ENCODE assay signal across 8 mouse cellular contexts in the genomic region with DNA sequence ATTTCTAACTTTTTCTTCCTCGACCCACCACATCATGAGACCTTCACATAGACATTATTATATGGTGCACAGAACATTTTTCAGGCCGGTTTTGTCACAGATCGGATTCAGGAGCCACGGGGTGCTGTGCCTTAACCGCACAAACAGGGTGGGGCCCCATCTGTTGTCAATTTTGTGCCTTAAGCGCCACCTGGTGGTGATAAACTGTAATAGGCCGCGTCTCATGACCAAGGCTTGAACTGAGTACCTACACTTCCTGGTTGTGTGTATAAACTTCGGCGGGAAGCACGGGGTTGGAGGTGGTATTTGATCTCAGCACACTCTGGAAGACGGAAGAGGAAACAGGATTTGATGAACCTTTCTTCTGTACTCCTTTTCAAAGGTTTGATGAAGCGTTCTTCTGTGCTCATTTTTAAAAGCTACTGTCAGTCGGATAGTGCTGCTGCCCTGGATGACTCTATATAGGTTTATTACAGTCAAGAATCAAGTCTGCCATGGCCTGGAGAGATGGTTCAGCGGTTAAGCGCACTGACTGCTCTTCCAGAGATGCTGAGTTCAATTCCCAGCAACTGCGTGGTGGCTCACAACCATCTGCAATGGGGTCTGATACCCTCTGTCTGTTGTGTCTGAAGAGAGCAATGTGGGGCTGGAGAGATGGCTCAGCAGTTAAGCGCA. TPM values are rescaled to one million over a fixed set of nuclear protein-coding genes. Genes with fewer than 3 reads are reported as not detected.
DNase-seq lines count a peak whose midpoint lies in the region; ATAC-seq and TF ChIP-seq lines count a peak whose summit lies in the region.

No protein-coding gene starts in this region.

- H3K9me3 ChIP-seq in hindbrain, embryonic 11.5 days (ENCODE audit: control insufficient read depth, low read length): no peaks in the 10 kb centered on the region
- H3K9me3 ChIP-seq in lung, postnatal 0 days (ENCODE audit: low read length): no peaks in the 10 kb centered on the region

- H3K9ac ChIP-seq in hindbrain, embryonic 11.5 days (ENCODE audit: low read depth, low read length): no peak overlapping the region
- H3K9ac ChIP-seq in lung, postnatal 0 days (replicated peaks; ENCODE audit: low read depth): no peak overlapping the region

- H3K27me3 ChIP-seq in hindbrain, embryonic 11.5 days (ENCODE audit: control insufficient read depth, insufficient read depth, low read length): no peaks in the 10 kb centered on the region
- H3K27me3 ChIP-seq in lung, postnatal 0 days (replicated peaks; ENCODE audit: insufficient read depth, low read length): no peaks in the 10 kb centered on the region

- WGBS in hindbrain, embryonic 11.5 days: 19% methylated on average over 18 of the region's 18 CpGs
- 14% methylated on average over 18 of the region's 18 CpGs for WGBS in lung, postnatal 0 days

- TF ChIP-seq CTCF in lung, postnatal 0 days (IDR thresholded peaks at IDR 0.05): peak; percentile 91

- TF ChIP-seq EP300 in lung, postnatal 0 days (IDR thresholded peaks at IDR 0.05): no peak

- peak; percentile 98 for DNase-seq in NIH3T3 (ENCODE audit: low read depth)
- DNase-seq in cerebellum, adult 9-11 months: peak; percentile 89
- peak; percentile 81 to 96 for DNase-seq in frontal cortex, adult 2 months (ENCODE audit: extremely low spot score in 1 of 2, low spot score in 1 of 2)
- peak; percentile 92 for DNase-seq in hindbrain, embryonic 11.5 days (ENCODE audit: low spot score)
- peak; percentile 90 for DNase-seq in layer of hippocampus, adult 9-11 months
- peak; percentile 95 for DNase-seq in lung, postnatal 0 days (ENCODE audit: low spot score)
- DNase-seq in ovary, postnatal 10 days (ENCODE audit: low spot score): peak; percentile 65
- DNase-seq in thymus, postnatal 0 days (ENCODE audit: low spot score): peak; percentile 96

- H3K36me3 ChIP-seq in hindbrain, embryonic 11.5 days (ENCODE audit: control insufficient read depth, insufficient read depth, low read length): no peaks in the 10 kb centered on the region
- no peaks in the 10 kb centered on the region for H3K36me3 ChIP-seq in lung, postnatal 0 days (ENCODE audit: insufficient read depth, low read length)

- no peak overlapping the region for H3K27ac ChIP-seq in hindbrain, embryonic 11.5 days (ENCODE audit: low read depth, low read length)
- no peak overlapping the region for H3K27ac ChIP-seq in lung, postnatal 0 days (ENCODE audit: low read length)

- ATAC-seq in hindbrain, embryonic 11.5 days (ENCODE audit: low FRiP score): peak; percentile 85
- ATAC-seq in lung, postnatal 0 days: peak; percentile 98

- H3K4me1 ChIP-seq in hindbrain, embryonic 11.5 days (replicated peaks; ENCODE audit: control insufficient read depth, insufficient read depth, low read length): no peaks in the 10 kb centered on the region
- H3K4me1 ChIP-seq in lung, postnatal 0 days (ENCODE audit: insufficient read depth, low read depth, low read length): no peaks in the 10 kb centered on the region

- H3K4me3 ChIP-seq in hindbrain, embryonic 11.5 days (ENCODE audit: low read depth, low read length): no peak overlapping the region
- no peak overlapping the region for H3K4me3 ChIP-seq in lung, postnatal 0 days (ENCODE audit: low read depth, low read length)

- H3K4me2 ChIP-seq in hindbrain, embryonic 11.5 days (replicated peaks; ENCODE audit: low read depth, low read length): no peak overlapping the region
- H3K4me2 ChIP-seq in lung, postnatal 0 days (replicated peaks; ENCODE audit: low read depth, low read length): peak overlapping the region; percentile 29

RNA-seq across cellular contexts. Expression of gene Esyt1, which starts 10.7 kb away (rescaled TPM):
- polyA plus RNA-seq in frontal cortex, adult 2 months (2012; rRNA removed): 8.3 and 9.8 TPM in 2 replicates
- polyA plus RNA-seq in hindbrain, embryonic 11.5 days (2014; fragmentation: Nextera tagmentation; extraction: Ambion mirVana): 12.6 and 15.7 TPM in 2 replicates
- 31.1 and 38.2 TPM in 2 replicates for polyA plus RNA-seq in lung, postnatal 0 days (2015; fragmentation: Nextera tagmentation; extraction: Ambion mirVana)
- polyA plus RNA-seq in thymus, postnatal 0 days (2015; fragmentation: Nextera tagmentation; extraction: Ambion mirVana): 43.2 and 44.6 TPM in 2 replicates

RNA-seq across cellular contexts. Expression of gene Zc3h10, which starts 11.2 kb away (rescaled TPM):
- polyA plus RNA-seq in frontal cortex, adult 2 months (2012; rRNA removed): 11.3 and 12.2 TPM in 2 replicates
- 14.1 and 15.0 TPM in 2 replicates for polyA plus RNA-seq in hindbrain, embryonic 11.5 days (2014; fragmentation: Nextera tagmentation; extraction: Ambion mirVana)
- 13.6 and 15.3 TPM in 2 replicates for polyA plus RNA-seq in lung, postnatal 0 days (2015; fragmentation: Nextera tagmentation; extraction: Ambion mirVana)
- 17.8 and 18.8 TPM in 2 replicates for polyA plus RNA-seq in thymus, postnatal 0 days (2015; fragmentation: Nextera tagmentation; extraction: Ambion mirVana)

RNA-seq across cellular contexts. Expression of gene Rpl41, which starts 12.7 kb away (rescaled TPM):
- polyA plus RNA-seq in frontal cortex, adult 2 months (2012; rRNA removed): 1,933 and 2,601 TPM in 2 replicates
- 2,785 and 2,836 TPM in 2 replicates for polyA plus RNA-seq in hindbrain, embryonic 11.5 days (2014; fragmentation: Nextera tagmentation; extraction: Ambion mirVana)
- 2,921 and 3,267 TPM in 2 replicates for polyA plus RNA-seq in lung, postnatal 0 days (2015; fragmentation: Nextera tagmentation; extraction: Ambion mirVana)
- polyA plus RNA-seq in thymus, postnatal 0 days (2015; fragmentation: Nextera tagmentation; extraction: Ambion mirVana): 4,302 and 4,551 TPM in 2 replicates

RNA-seq across cellular contexts. Expression of gene Pa2g4, which starts 29.4 kb away (rescaled TPM):
- 72.3 and 78.6 TPM in 2 replicates for polyA plus RNA-seq in frontal cortex, adult 2 months (2012; rRNA removed)
- polyA plus RNA-seq in hindbrain, embryonic 11.5 days (2014; fragmentation: Nextera tagmentation; extraction: Ambion mirVana): 220 and 243 TPM in 2 replicates
- 64.2 and 66.5 TPM in 2 replicates for polyA plus RNA-seq in lung, postnatal 0 days (2015; fragmentation: Nextera tagmentation; extraction: Ambion mirVana)
- polyA plus RNA-seq in thymus, postnatal 0 days (2015; fragmentation: Nextera tagmentation; extraction: Ambion mirVana): 238 and 264 TPM in 2 replicates

RNA-seq across cellular contexts. Expression of gene Myl6b, which starts 37.9 kb away (rescaled TPM):
- 24.7 and 27.5 TPM in 2 replicates for polyA plus RNA-seq in frontal cortex, adult 2 months (2012; rRNA removed)
- polyA plus RNA-seq in hindbrain, embryonic 11.5 days (2014; fragmentation: Nextera tagmentation; extraction: Ambion mirVana): 3.3 and 4.2 TPM in 2 replicates
- 5.5 and 5.9 TPM in 2 replicates for polyA plus RNA-seq in lung, postnatal 0 days (2015; fragmentation: Nextera tagmentation; extraction: Ambion mirVana)
- polyA plus RNA-seq in thymus, postnatal 0 days (2015; fragmentation: Nextera tagmentation; extraction: Ambion mirVana): 3.8 and 5.2 TPM in 2 replicates
